Mouse (Mus musculus) T-cell, adult 66 days (primary cell): ENCODE measurements around the gene Helb. TPM values are rescaled to one million over a fixed set of nuclear protein-coding genes. Genes with fewer than 3 reads are reported as not detected.

Source experiments
- total RNA-seq, 2 experiments: library from RNA; stranded (reverse); gene quantifications; 3 replicates in 1 of 2; 4 replicates in 1 of 2; pipeline ENCODE4 v1.2.4; 2023

Gene Helb
- total RNA-seq = 10 to 100 TPM; 42.3 to 46.8 TPM

DNA sequence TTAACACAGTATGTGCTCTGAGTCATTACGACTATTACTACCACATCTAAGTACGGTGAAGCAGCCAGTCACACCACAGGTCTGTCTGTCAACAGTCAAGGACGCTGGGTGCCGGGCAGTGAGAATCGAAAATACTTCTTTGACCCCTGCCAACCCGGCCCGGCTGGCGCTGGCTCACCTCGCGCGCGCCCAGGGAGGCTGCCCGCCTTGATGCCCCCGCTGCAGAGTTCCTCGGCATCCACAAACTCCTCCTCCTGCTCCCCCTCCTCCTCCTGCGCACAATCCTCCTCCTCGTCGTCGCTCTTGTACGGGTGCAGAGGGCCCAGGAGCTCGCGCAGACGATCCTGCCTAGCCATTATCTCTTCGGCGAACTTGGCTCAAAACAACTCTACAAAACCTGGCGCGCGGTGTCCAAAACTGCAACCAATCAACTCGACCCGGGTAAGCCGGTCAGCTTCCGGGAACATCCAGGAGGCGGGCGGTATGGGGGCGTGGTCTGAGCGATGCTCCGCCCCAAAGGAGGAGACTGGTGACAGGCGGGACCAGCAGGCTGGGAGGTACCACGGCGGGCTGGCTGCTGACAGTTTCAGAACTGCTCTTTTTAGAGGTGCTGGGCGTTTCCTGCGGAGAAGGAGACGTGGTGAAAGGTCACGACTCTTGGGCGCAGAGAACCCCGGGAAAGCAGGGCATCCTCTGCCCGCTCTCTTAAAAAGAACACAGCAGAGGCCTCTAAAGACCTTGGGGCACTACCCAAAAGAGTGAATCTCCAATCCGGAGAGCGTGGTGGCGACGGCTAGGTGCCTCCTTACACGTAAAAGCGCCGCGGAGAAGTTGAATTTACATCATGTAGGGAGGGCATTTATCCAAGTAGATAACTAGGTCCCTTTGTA, at the start of gene Helb:
Gene Helb, minus strand, starts transcription at position 481 of the 890 bp plus-strand sequence.

Other genes with a start within 250 kb of the Helb start
- gene Tmbim4, start 88.6 kb upstream of the Helb start, total RNA-seq = 10 to 100 TPM; 21.9 to 34.1 TPM
- gene Irak3, start 89.1 kb upstream of the Helb start, total RNA-seq = 1 to 10 TPM; 2.5 to 5.2 TPM
- gene Llph, start 114.1 kb upstream of the Helb start, total RNA-seq = 10 to 100 TPM; 30.1 to 36.4 TPM